Mouse (Mus musculus) intestine, postnatal 0 days (tissue): ENCODE results near the gene Isg15. TPM values are rescaled to one million over a fixed set of nuclear protein-coding genes. Genes with fewer than 3 reads are reported as not detected.

Experiments used
- ATAC-seq: fragments of 200-750 bp; cut with Nextera tagmentation; 2 replicates; pipeline ENCODE4 v1.8.0; 2017; ENCODE audit warnings: mild to moderate bottlenecking, moderate TSS enrichment, moderate library complexity
- H3K27ac ChIP-seq: fragments of 300-500 bp; sonication (generic); 2 replicates; pipeline ENCODE4 v1.5.1; 2014; ENCODE audit warnings: mild to moderate bottlenecking, low read depth, low read length, moderate library complexity
- H3K27me3 ChIP-seq: fragments of 300-500 bp; sonication (generic); replicated peaks from 2 replicates; pipeline ENCODE4 v1.6.1; 2014; ENCODE audit warnings: low read length, mixed read lengths; ENCODE audit not compliant: control insufficient read depth, insufficient read depth
- H3K36me3 ChIP-seq: fragments of 300-500 bp; sonication (generic); 2 replicates; pipeline ENCODE4 v1.6.1; 2014; ENCODE audit warnings: mild to moderate bottlenecking, moderate library complexity; ENCODE audit not compliant: control insufficient read depth, insufficient read depth
- H3K4me1 ChIP-seq: fragments of 300-500 bp; sonication (generic); replicated peaks from 2 replicates; pipeline ENCODE4 v1.6.1; 2014; ENCODE audit warnings: antibody characterized with exemption, low read length, mixed read lengths; ENCODE audit not compliant: control insufficient read depth, insufficient read depth
- H3K4me2 ChIP-seq: fragments of 300-500 bp; sonication (generic); replicated peaks from 2 replicates; pipeline ENCODE4 v1.6.1; 2014; ENCODE audit warnings: low read depth, mild to moderate bottlenecking, moderate library complexity
- H3K4me3 ChIP-seq: fragments of 300-500 bp; sonication (generic); 2 replicates; pipeline ENCODE4 v1.5.1; 2014; ENCODE audit warnings: low read depth, low read length
- H3K9ac ChIP-seq: fragments of 300-500 bp; sonication (generic); 2 replicates; pipeline ENCODE4 v1.6.1; 2014; ENCODE audit warnings: mild to moderate bottlenecking, low read depth, low read length
- H3K9me3 ChIP-seq: fragments of 300-500 bp; sonication (generic); 2 replicates; pipeline ENCODE4 v1.6.1; 2016; ENCODE audit warnings: mixed run types; ENCODE audit not compliant: control insufficient read depth
- CTCF ChIP-seq: sonication (generic); IDR thresholded peaks from 2 replicates; pipeline ENCODE4 v1.5.1; 2016; ENCODE audit warnings: low read depth, mild to moderate bottlenecking, control low read depth, antibody characterized with exemption, moderate library complexity
- WGBS: fragments of 180-500 bp; shearing (Covaris S2); extraction: QIAGEN DNeasy Blood & Tissue Kit; methylation state at CpG from one replicate; pipeline ENCODE4 v1.1.7; 2014; 5-methylcytosine and 5-hydroxymethylcytosine counted together
- polyA plus RNA-seq: library from polyadenylated mRNA; unstranded; fragments of >200 nt; fragmentation: Nextera tagmentation; extraction: Ambion mirVana; gene quantifications from 2 replicates; pipeline ENCODE4 v1.2.1, GENCODE M21; 2015

The Isg15 gene
- polyA plus RNA-seq, 1 experiment from 2014 or later, result 40.5 TPM

GRCm38 (mm10) chr4:156188811-156189323, 11.8 kb downstream of the Isg15 start:
- no peak overlapping the region for H3K9ac ChIP-seq
- no peak for TF ChIP-seq CTCF
- H3K4me3 ChIP-seq, result no peak overlapping the region
- H3K4me1 ChIP-seq, result peaks cover 12% of the 10 kb centered on the region; the same call in 1 of the 2 replicates
- WGBS, result 37% methylated on average over 6 of the region's 6 CpGs
- H3K27me3 ChIP-seq, result no peaks in the 10 kb centered on the region
- peaks cover 18% of the 10 kb centered on the region; the same call in 1 of the 2 replicates for H3K36me3 ChIP-seq
- H3K9me3 ChIP-seq, result no peaks in the 10 kb centered on the region
- peak overlapping the region; percentile 39; the same call in 1 of the 2 replicates for H3K4me2 ChIP-seq
- H3K27ac ChIP-seq, result no peak overlapping the region
- ATAC-seq, result peak; percentile 45

- Histone ChIP-seq H3K9me3 (no peaks in the 10 kb centered on the region), H3K36me3 (peaks cover 18% of the 10 kb centered on the region; the same call in 1 of the 2 replicates), H3K27me3 (no peaks in the 10 kb centered on the region), H3K4me2 (no peak overlapping the region), H3K27ac (no peak overlapping the region), H3K4me3 (no peak overlapping the region), H3K9ac (no peak overlapping the region), H3K4me1 (peaks cover 12% of the 10 kb centered on the region; the same call in 1 of the 2 replicates)
- 84% methylated on average over 5 of the region's 5 CpGs for WGBS
- no peak for ATAC-seq
- no peak for TF ChIP-seq CTCF
These were observed 12.3 kb downstream of the Isg15 start for GRCm38 (mm10) chr4:156188162-156188810.

GRCm38 (mm10) chr4:156185950-156186850, 14.4 kb downstream of the Isg15 start:
- H3K9ac ChIP-seq, result no peak overlapping the region
- ATAC-seq, result no peak
- no peak for TF ChIP-seq CTCF
- H3K4me2 ChIP-seq, result no peak overlapping the region
- H3K27ac ChIP-seq, result no peak overlapping the region
- H3K27me3 ChIP-seq, result no peaks in the 10 kb centered on the region
- WGBS, result 53% methylated on average over 31 of the region's 31 CpGs
- H3K9me3 ChIP-seq, result no peaks in the 10 kb centered on the region
- no peak overlapping the region for H3K4me3 ChIP-seq
- peaks cover 12% of the 10 kb centered on the region; the same call in 1 of the 2 replicates for H3K4me1 ChIP-seq
- peaks cover 24% of the 10 kb centered on the region; the same call in 1 of the 2 replicates for H3K36me3 ChIP-seq

- Histone ChIP-seq H3K9me3 (no peaks in the 10 kb centered on the region), H3K4me1 (peaks cover 12% of the 10 kb centered on the region; the same call in 1 of the 2 replicates), H3K4me3 (no peak overlapping the region), H3K36me3 (peaks cover 18% of the 10 kb centered on the region; the same call in 1 of the 2 replicates), H3K27me3 (no peaks in the 10 kb centered on the region), H3K9ac (no peak overlapping the region), H3K4me2 (no peak overlapping the region), H3K27ac (no peak overlapping the region)
- WGBS, result 86% methylated on average over 13 of the region's 13 CpGs
- TF ChIP-seq CTCF, result no peak
- ATAC-seq, result no peak
These were observed 15.1 kb downstream of the Isg15 start for GRCm38 (mm10) chr4:156185456-156185949.

- H3K27me3 ChIP-seq, result no peaks in the 10 kb centered on the region
- TF ChIP-seq CTCF, result no peak
- H3K27ac ChIP-seq, result no peak overlapping the region; the same call in 1 of the 2 replicates
- no peak overlapping the region for H3K4me2 ChIP-seq
- peaks cover 18% of the 10 kb centered on the region; the same call in 1 of the 2 replicates for H3K36me3 ChIP-seq
- H3K9ac ChIP-seq, result no peak overlapping the region
- WGBS, result 77% methylated on average over 7 of the region's 7 CpGs
- peaks cover 9% of the 10 kb centered on the region; the same call in 1 of the 2 replicates for H3K4me1 ChIP-seq
- no peak for ATAC-seq
- H3K4me3 ChIP-seq, result no peak overlapping the region
- H3K9me3 ChIP-seq, result no peaks in the 10 kb centered on the region
These were observed 16.2 kb downstream of the Isg15 start for GRCm38 (mm10) chr4:156184291-156184954.
